Mouse (Mus musculus) bone marrow macrophage, adult 2 months (primary cell): Measurements from ENCODE around the gene Agbl4. TPM values are rescaled to one million over a fixed set of nuclear protein-coding genes. Genes with fewer than 3 reads are reported as not detected.

Experiments
- H3K27ac ChIP-seq: 2 replicates; pipeline ENCODE4 v1.5.1; 2012; ENCODE audit warnings: low read depth, low read length; ENCODE audit not compliant: insufficient read depth
- H3K4me1 ChIP-seq: 2 replicates; pipeline ENCODE4 v1.6.1; 2012; ENCODE audit warnings: low read length; ENCODE audit not compliant: control insufficient read depth, insufficient read depth
- H3K4me3 ChIP-seq: 2 replicates; pipeline ENCODE4 v1.5.1; 2012; ENCODE audit warnings: mild to moderate bottlenecking, low read length, moderate library complexity; ENCODE audit not compliant: insufficient read depth
- CTCF ChIP-seq: IDR thresholded peaks from 2 replicates; pipeline ENCODE4 v1.5.1; 2012; ENCODE audit warnings: low read depth, mild to moderate bottlenecking, low read length, moderate library complexity
- POLR2A ChIP-seq: IDR thresholded peaks from 2 replicates; pipeline ENCODE4 v1.6.1; 2012; ENCODE audit warnings: mild to moderate bottlenecking, low read depth, low read length, borderline replicate concordance
- polyA plus RNA-seq: library from polyadenylated mRNA; stranded (reverse); fragments of >200 nt; gene quantifications from 2 replicates; pipeline ENCODE4 v1.2.4, GENCODE M21; 2012; ENCODE audit not compliant: missing spikeins, insufficient read depth, insufficient read length

Gene Agbl4
- polyA plus RNA-seq, 1 experiment: not detected

DNA sequence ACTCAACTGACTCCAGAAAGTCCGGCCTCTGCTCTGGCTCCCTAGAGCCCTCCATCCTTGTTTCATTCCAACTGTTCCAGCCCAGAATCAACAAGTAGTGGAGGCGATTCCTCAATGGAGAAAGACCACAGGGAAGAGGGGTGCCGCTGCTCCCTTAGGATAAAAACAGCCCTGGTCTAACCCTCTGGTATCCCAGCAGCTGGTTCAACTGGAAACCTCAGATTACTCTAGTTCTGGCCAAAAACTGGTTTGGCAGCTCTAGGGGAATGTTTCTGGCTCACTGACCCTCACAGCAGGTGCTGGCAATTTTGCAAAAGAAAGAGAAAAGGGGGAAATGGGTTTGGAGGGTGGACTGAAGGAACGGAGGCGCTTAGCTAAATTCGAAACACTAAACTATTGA, 1016.9 kb downstream of the Agbl4 start:
- no peak for TF ChIP-seq CTCF
- TF ChIP-seq POLR2A: no peak
- Histone ChIP-seq H3K27ac (no peak overlapping the region), H3K4me3 (no peak overlapping the region), H3K4me1 (no peaks in the 10 kb centered on the region)

DNA sequence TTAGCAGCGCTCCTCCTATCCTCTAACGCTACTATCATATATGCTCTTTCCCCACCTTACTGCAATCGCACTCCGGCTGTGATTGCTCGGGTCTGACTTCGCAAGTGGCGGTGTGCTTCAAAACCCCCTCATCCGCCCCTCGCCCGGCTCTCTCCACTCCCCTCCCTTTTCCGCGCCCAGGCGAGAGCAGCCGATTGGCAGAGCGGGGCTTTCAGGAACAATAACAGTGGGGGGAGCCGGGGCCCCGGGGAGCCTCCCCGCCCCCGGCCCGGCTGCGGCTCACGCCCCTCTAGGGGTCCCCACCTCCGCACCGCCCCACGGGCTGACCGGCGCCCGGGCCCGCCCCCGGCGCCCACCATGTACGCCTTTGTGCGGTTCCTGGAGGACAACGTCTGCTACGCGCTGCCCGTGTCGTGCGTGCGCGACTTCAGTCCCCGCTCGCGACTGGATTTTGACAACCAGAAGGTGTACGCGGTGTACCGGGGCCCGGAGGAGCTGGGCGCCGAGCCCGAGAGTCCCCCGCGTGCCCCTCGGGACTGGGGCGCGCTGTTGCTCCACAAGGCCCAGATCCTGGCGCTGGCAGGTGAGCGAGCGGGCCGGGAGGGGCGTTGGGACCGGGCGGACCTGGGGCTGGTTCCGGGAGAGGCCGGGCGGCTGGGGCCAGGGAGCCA, 1017.5 kb downstream of the Agbl4 start, which contains the start of gene Bend5:
Bend5 (plus strand) TSS at position 189 of the 671 bp plus-strand sequence.
- TF ChIP-seq CTCF: no peak
- no peak for TF ChIP-seq POLR2A

DNA sequence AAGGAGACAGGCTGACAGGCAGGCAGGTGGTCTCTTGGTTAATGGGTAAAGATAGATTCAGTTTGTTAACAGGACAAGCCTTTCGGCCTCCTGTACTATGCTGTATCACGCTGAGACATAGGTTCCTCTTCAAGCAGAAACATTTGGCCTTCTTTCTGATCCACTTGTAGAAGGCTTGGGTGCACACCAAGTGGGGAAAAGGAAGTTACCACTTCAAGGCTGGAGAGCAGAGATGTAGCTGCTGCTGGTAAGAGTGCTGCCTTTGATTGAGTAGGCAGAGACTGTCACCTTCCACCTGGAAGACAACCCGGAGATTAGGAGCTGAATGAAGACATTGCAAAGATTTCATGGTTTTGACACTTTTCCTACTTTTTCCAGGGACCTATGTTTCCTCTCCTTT, 1018.7 kb downstream of the Agbl4 start:
- no peak for TF ChIP-seq CTCF
- TF ChIP-seq POLR2A: no peak
- Histone ChIP-seq H3K4me1 (no peaks in the 10 kb centered on the region), H3K4me3 (no peak overlapping the region), H3K27ac (no peak overlapping the region)

More for the DNA sequence above, 1017.5 kb downstream of the Agbl4 start, which contains the start of gene Bend5:
- H3K4me3 ChIP-seq: no peak within 1 kb of the TSS
- no peaks in the 10 kb centered on the region for H3K4me1 ChIP-seq
- no peak within 1 kb of the TSS for H3K27ac ChIP-seq

DNA sequence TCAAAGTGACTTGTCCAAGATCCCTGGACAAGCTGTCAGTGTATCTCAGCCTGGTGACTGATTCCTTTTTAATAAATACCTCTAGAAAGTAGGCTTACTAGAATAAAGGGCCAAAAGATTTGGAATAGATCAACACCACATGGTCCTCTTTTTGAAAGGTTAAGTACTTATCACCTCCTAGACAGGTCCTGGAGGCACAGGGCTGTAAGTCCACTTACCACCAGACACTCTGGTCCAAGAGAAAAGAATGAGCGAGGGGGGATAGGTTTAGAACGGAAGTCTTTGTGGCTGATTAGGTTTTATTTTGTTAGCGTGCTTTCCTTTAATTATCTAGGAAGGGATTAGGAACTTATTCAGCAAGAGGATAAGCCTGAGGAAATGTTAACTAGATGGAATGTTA, 1019.1 kb downstream of the Agbl4 start:
- Histone ChIP-seq H3K27ac (no peak overlapping the region), H3K4me1 (no peaks in the 10 kb centered on the region), H3K4me3 (no peak overlapping the region)
- TF ChIP-seq POLR2A (no peak), CTCF (no peak)

DNA sequence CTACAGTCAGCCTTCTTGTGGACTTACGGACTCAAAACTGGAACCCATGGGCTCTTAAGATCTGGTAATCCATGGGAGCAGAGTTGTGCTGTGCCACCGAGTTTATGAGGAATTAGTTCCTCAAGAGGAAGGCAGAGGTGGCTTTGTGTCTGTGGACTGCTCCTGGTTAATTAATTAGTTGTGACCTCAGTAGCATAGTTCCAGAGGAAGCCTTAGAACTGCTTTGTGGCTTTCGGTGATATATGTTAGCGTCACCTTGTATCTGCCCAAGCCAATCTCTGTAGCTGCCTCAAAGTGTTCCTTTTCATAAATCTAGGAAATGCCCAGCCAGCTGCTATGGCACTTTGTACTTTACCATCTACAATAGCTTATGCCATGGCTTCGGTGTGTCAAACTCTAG, 1020.3 kb downstream of the Agbl4 start:
- no peak for TF ChIP-seq CTCF
- no peak for TF ChIP-seq POLR2A
- Histone ChIP-seq H3K27ac (no peak overlapping the region), H3K4me1 (no peaks in the 10 kb centered on the region), H3K4me3 (no peak overlapping the region)

DNA sequence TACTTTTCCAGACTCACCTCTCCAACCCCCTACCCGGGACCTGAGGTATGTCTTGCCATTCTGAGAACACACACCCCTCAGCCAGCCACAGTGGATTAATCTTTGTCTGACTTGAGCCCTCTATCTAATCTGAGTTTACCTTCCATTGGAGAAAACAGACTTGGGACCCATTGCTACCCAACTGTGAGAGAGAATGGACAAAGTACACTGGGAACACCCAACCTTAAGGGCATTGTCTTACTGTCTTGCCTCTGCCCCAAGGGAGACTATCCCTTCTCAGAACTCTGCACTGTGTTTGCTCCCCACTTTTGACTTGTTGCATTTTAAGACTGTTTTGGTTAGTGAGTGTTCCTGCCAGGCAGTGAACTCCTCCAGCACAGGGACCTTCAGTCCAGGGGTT, 1022.0 kb downstream of the Agbl4 start:
- Histone ChIP-seq H3K4me3 (no peak overlapping the region), H3K4me1 (no peaks in the 10 kb centered on the region), H3K27ac (no peak overlapping the region)
- no peak for TF ChIP-seq CTCF
- no peak for TF ChIP-seq POLR2A

DNA sequence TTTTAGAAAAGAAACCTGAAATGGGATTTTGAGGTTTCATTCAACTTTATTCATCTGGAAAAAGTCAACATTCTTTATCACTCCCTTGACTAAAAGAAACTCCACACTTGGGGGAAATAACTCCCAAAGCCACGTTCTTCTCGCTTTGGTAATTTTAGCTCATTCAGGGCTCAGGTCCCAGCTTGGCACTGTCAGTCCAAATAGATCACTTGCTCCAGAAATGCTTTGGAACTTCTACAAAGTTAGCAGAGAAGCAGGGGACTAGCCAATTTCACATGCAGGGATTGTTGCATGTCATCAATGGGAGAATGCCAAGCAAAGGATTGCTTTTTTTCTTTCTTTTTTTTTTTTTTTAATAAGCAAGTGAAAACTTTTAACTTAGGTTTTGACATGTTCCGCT, 1022.6 kb downstream of the Agbl4 start:
- no peaks in the 10 kb centered on the region for H3K4me1 ChIP-seq
- TF ChIP-seq CTCF (no peak), POLR2A (no peak)
- no peak overlapping the region for H3K27ac ChIP-seq
- no peak overlapping the region for H3K4me3 ChIP-seq

DNA sequence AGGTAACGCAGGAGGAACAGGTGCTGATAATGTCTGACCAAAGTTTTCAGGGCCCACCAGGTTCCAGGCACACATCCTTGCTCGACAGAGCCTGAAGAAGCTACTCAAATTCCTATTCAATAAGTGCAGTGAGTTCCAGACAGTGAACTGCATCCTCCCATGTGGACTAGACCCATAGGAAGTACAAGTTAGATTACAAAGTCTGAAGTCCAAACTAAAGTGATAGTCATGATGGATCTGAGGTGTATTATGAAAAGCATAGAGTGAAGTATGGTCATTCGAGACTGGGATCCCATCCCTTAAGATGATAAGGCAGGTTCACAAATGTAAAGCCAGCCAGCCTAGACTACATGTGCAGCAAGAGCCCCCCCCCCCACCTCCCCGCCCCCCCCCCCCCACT, 1023.5 kb downstream of the Agbl4 start:
- no peak overlapping the region for H3K4me3 ChIP-seq
- TF ChIP-seq CTCF (no peak), POLR2A (no peak)
- no peaks in the 10 kb centered on the region for H3K4me1 ChIP-seq

DNA sequence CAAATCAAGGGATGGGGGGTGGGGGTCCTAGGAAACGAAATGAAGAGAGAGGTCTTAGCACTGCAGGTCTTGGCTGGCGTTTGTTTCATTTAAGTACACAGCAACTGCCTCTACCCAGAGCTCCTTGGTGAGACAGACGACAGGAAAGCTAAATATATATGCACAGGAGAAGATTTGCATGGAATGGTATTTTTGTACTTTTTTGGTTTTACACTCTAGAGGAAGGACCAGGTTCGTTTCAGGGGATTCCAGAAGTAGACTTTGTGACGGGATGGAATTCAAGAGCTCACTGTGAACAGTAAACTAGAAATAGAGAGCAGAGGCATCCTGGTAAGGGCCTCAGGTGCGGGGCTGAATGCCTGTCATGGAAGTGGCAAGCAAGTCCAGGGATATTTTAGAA, 1024.3 kb downstream of the Agbl4 start:
- Histone ChIP-seq H3K4me3 (no peak overlapping the region), H3K4me1 (no peaks in the 10 kb centered on the region), H3K27ac (no peak overlapping the region)
- no peak for TF ChIP-seq POLR2A

More for the DNA sequence above, 1023.5 kb downstream of the Agbl4 start:
- no peak overlapping the region for H3K27ac ChIP-seq

DNA sequence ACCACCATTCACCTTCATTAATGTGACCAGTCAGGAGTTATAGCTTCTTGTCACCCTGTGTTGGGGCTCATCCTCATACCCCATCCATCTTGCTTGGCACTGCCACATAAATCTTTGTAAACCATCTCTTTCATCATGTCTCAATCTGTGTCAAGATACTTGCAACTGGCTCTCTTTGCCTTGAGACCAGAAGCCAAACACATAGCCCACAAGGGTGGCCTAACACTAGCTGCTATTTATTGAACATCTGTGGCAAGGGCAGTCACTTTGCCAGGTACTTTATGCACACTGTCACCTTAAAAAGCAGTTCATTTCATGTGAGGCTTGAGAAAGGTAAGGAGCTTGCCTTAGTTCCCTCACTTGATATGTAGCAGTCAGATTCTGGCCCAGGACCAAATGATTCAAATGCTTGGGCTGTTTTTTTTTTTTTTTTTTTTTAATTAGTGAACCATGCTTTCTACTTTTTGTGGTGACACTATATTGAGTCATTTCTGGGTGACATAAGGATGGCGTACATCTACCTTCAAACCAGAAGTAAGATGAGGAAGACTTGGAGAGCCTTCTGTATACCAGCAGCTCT, 1027.0 kb downstream of the Agbl4 start:
- Histone ChIP-seq H3K27ac (no peak overlapping the region), H3K4me3 (no peak overlapping the region), H3K4me1 (no peaks in the 10 kb centered on the region)
- no peak for TF ChIP-seq POLR2A
- TF ChIP-seq CTCF: no peak

DNA sequence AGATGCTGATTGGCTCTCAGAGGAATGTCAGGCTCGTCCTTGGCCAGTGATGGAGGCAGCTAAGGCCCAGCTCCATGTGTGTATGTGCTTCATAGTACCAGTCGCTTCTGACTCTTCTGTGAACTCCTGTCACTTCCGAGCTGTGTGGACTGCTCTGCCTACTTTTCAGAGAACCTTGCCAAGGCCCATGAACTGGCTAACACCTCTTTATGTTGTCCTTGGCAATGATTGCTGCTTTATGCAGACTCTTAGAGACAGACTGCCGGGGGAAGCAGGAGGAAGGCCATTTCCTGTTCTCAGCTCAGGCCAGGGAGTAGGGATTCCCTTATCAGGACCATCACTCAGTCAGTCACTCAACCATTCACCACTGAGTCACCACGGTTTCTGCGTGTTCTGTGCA, 1027.7 kb downstream of the Agbl4 start:
- no peak overlapping the region for H3K4me3 ChIP-seq
- TF ChIP-seq POLR2A: no peak
- TF ChIP-seq CTCF: no peak
- H3K4me1 ChIP-seq: no peaks in the 10 kb centered on the region
- no peak overlapping the region for H3K27ac ChIP-seq
